Mouse (Mus musculus): Measurements from ENCODE around the gene Prkaa1. TPM values are rescaled to one million over a fixed set of nuclear protein-coding genes. Genes with fewer than 3 reads are reported as not detected.

Prkaa1 gene
- polyA plus RNA-seq (2015; fragmentation: Nextera tagmentation; extraction: Ambion mirVana), result 23.1 and 24.9 TPM in 2 replicates

DNA sequence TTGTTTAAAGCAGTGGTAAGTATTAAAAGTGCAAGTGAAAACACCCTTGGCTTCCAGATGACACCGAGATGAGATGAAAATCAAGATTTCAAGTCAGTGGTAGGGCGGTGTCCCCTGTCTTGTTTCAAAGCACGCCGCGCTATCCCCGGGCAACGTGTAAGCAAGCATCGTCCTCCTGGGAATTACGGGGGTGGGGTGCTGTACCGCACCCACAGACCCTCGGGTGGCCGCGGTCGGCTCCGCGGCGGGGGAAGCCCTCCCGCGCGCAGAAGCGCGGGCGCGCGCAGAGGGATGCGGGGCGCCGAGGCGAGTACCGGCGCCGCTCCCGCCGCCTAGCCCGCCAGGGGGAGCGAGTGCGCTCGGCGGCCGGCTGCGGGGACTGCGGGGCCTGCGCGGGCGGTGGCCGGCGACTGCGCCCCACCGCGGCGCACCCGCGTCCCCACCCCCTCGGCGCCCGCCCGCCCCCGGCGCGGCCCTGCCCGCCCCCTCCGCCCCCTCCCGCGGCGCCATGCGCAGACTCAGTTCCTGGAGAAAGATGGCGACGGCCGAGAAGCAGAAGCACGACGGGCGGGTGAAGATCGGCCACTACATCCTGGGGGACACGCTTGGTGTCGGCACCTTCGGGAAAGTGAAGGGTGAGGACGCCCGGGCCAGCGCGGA, at the start of gene Prkaa1:
Gene Prkaa1 (plus strand): TSS at position 501 of the 660 bp plus-strand sequence.
- Histone ChIP-seq H3K4me2 (ENCODE audit: low read depth, low read length) (peak within 1 kb of the TSS; percentile 78), H3K4me3 (ENCODE audit: low read length) (peak within 1 kb of the TSS; percentile 96), H3K4me1 (ENCODE audit: control insufficient read depth, insufficient read depth, low read length) (peaks cover 18% of the 10 kb centered on the region), H3K9me3 (ENCODE audit: control insufficient read depth, low read length) (no peaks in the 10 kb centered on the region), H3K36me3 (ENCODE audit: control insufficient read depth, insufficient read depth, low read length) (no peaks in the 10 kb centered on the region), H3K27ac (ENCODE audit: low read length) (peak within 1 kb of the TSS; percentile 90), H3K9ac (ENCODE audit: low read depth, low read length) (peak within 1 kb of the TSS; percentile 94), H3K27me3 (replicated peaks; ENCODE audit: control insufficient read depth, insufficient read depth, low read length) (no peaks in the 10 kb centered on the region)
- WGBS, result under 1% methylated on average over 69 of the region's 80 CpGs
- peak; percentile 91 for ATAC-seq

- no peak for ATAC-seq
- WGBS, result 71% methylated on average over 11 of the region's 11 CpGs
These were observed 47.9 kb upstream of the Prkaa1 start for GRCm38 (mm10) chr15:5095534-5096301.

GRCm38 (mm10) chr15:5097376-5097775, 46.3 kb upstream of the Prkaa1 start:
- Histone ChIP-seq H3K4me2 (ENCODE audit: low read depth, low read length) (no peak overlapping the region), H3K27ac (ENCODE audit: low read length) (no peak overlapping the region), H3K4me3 (ENCODE audit: low read length) (no peak overlapping the region), H3K9ac (ENCODE audit: low read depth, low read length) (no peak overlapping the region), H3K27me3 (replicated peaks; ENCODE audit: control insufficient read depth, insufficient read depth, low read length) (no peaks in the 10 kb centered on the region), H3K36me3 (ENCODE audit: control insufficient read depth, insufficient read depth, low read length) (peaks cover 3% of the 10 kb centered on the region; the same call in 1 of the 2 replicates), H3K4me1 (ENCODE audit: control insufficient read depth, insufficient read depth, low read length) (no peaks in the 10 kb centered on the region), H3K9me3 (ENCODE audit: control insufficient read depth, low read length) (no peaks in the 10 kb centered on the region)
- WGBS, result 92% methylated on average over 1 of the region's 1 CpGs
- ATAC-seq, result no peak

More at GRCm38 (mm10) chr15:5095534-5096301, 47.9 kb upstream of the Prkaa1 start:
- H3K9me3 ChIP-seq (ENCODE audit: control insufficient read depth, low read length), result no peaks in the 10 kb centered on the region
- H3K4me2 ChIP-seq (ENCODE audit: low read depth, low read length), result no peak overlapping the region
- H3K4me3 ChIP-seq (ENCODE audit: low read length), result no peak overlapping the region
- H3K27ac ChIP-seq (ENCODE audit: low read length), result no peak overlapping the region
- peaks cover 3% of the 10 kb centered on the region; the same call in 1 of the 2 replicates for H3K36me3 ChIP-seq (ENCODE audit: control insufficient read depth, insufficient read depth, low read length)
- H3K27me3 ChIP-seq (replicated peaks; ENCODE audit: control insufficient read depth, insufficient read depth, low read length), result no peaks in the 10 kb centered on the region
- no peaks in the 10 kb centered on the region for H3K4me1 ChIP-seq (ENCODE audit: control insufficient read depth, insufficient read depth, low read length)
- no peak overlapping the region for H3K9ac ChIP-seq (ENCODE audit: low read depth, low read length)

DNA sequence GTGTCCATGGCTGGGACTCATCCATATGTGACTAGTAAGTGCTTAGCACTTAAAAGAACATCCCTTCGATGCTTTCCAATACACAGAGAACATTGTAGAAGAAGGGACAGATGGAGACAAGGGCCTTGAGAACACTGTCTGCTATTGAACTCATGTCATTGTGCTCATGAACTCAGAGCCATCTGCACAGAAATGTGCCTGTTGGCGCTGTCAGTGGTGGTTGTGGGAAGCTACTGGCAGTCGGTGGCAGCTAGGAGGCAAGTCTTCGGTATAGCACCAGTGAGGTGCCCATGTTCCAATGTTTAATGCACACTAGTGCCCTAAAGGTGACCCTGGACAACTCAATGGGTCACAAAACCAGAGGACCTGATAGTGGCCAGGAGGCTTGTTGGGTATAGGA, 41.3 kb upstream of the Prkaa1 start:
- H3K4me2 ChIP-seq (ENCODE audit: low read depth, low read length), result no peak overlapping the region
- ATAC-seq, result no peak
- H3K36me3 ChIP-seq (ENCODE audit: control insufficient read depth, insufficient read depth, low read length), result peaks cover 3% of the 10 kb centered on the region; the same call in 1 of the 2 replicates
- 89% methylated on average over 4 of the region's 4 CpGs for WGBS
- no peaks in the 10 kb centered on the region for H3K4me1 ChIP-seq (ENCODE audit: control insufficient read depth, insufficient read depth, low read length)
- no peak overlapping the region for H3K4me3 ChIP-seq (ENCODE audit: low read length)
- H3K9ac ChIP-seq (ENCODE audit: low read depth, low read length), result no peak overlapping the region
- no peaks in the 10 kb centered on the region for H3K9me3 ChIP-seq (ENCODE audit: control insufficient read depth, low read length)
- H3K27me3 ChIP-seq (replicated peaks; ENCODE audit: control insufficient read depth, insufficient read depth, low read length), result no peaks in the 10 kb centered on the region
- no peak overlapping the region for H3K27ac ChIP-seq (ENCODE audit: low read length)

DNA sequence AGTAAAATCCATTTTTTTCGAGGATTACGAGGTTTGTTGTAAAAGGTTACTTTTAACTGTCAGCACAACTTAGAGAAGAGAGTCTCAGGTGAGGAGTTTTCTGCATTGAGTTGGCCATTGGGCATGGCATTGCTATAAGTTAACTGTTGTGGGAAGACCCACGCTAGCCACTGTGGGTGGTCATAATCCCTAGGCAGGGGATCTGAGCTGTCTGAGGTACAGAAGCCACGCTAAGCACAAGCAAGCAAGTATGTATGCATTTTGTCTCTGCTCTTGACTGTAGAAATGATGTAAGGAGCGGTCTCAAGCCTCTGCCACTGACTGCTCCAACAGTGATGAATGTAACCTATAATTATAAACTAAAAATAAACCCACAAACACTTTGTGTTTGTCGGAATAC, 37.8 kb upstream of the Prkaa1 start:
- WGBS, result 78% methylated on average over 6 of the region's 6 CpGs
- no peaks in the 10 kb centered on the region for H3K27me3 ChIP-seq (replicated peaks; ENCODE audit: control insufficient read depth, insufficient read depth, low read length)
- no peak overlapping the region for H3K4me3 ChIP-seq (ENCODE audit: low read length)
- H3K36me3 ChIP-seq (ENCODE audit: control insufficient read depth, insufficient read depth, low read length), result no peaks in the 10 kb centered on the region
- no peaks in the 10 kb centered on the region for H3K9me3 ChIP-seq (ENCODE audit: control insufficient read depth, low read length)
- H3K9ac ChIP-seq (ENCODE audit: low read depth, low read length), result no peak overlapping the region
- H3K4me1 ChIP-seq (ENCODE audit: control insufficient read depth, insufficient read depth, low read length), result no peaks in the 10 kb centered on the region
- ATAC-seq, result no peak
- H3K4me2 ChIP-seq (ENCODE audit: low read depth, low read length), result no peak overlapping the region
- H3K27ac ChIP-seq (ENCODE audit: low read length), result no peak overlapping the region

DNA sequence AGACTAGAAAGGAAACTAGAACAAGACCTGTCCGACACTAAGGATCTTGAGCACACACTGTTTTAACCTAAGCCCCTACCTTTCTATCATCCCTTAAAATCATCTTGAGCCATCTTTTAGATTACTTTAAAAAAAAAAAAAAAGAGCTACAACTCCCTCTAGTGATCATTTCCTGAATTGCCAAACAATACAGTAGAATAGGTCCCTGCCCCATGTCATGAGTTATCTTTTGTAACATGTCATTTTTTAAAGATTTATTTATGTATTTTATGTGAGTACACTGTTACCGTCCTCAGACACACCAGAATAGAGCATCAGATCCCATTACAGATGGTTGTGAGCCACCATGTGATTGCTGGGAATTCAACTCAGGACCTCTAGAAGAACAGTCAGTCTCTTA, 37.4 kb upstream of the Prkaa1 start:
- ATAC-seq, result peak; percentile 31; the same call in 1 of the 2 replicates
- Histone ChIP-seq H3K4me1 (ENCODE audit: control insufficient read depth, insufficient read depth, low read length) (no peaks in the 10 kb centered on the region), H3K27me3 (replicated peaks; ENCODE audit: control insufficient read depth, insufficient read depth, low read length) (no peaks in the 10 kb centered on the region), H3K4me2 (ENCODE audit: low read depth, low read length) (no peak overlapping the region), H3K4me3 (ENCODE audit: low read length) (no peak overlapping the region), H3K27ac (ENCODE audit: low read length) (no peak overlapping the region), H3K36me3 (ENCODE audit: control insufficient read depth, insufficient read depth, low read length) (no peaks in the 10 kb centered on the region), H3K9me3 (ENCODE audit: control insufficient read depth, low read length) (no peaks in the 10 kb centered on the region), H3K9ac (ENCODE audit: low read depth, low read length) (no peak overlapping the region)
- WGBS, result 52% methylated on average over 2 of the region's 2 CpGs

DNA sequence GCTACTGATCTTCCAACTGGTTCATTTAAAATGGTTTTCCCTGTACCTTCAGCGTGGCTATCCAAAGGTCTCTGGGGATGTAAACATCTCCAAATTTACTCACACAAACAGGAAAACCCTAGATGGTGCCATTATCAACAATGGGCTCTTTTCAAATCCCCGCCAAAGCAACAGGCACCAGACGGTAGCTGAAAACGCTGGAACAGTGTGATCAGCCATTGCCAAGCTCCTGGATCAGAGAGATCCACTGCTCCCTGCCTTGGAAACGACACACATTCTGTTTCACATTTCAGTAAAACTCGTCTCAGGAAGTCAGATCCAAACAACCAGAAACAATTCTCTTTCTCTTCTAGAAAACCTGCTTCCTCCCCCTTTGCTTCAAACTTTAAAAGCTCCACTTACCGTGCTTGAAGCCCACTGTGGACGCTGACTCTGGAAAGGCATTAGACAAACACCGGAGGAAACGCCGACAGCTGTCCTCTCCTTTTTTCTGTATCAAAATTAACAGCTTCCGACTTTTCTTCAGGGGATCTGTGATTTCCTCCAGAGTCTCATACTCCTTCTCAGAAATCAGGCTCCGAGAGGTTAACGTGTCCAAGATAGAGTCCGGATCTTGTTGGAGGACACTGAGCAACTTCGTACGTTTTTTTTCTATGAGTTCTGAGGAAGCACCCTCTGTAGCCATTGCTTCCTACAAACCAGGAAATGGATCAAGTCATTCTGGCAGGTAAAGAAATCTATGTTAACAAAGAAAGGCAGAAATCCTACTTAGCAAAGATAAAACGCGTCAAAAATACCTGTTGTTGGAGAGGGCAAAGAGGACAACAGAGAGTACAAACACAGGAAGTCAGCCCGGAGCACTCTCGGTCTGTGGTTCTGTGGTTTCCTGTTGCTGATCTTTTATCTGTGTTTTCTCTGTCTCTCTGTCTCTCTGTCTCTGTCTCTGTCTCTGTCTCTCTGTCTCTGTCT, 35.7 kb upstream of the Prkaa1 start, which contains the start of gene Card6:
Gene Card6 (minus strand): TSS at position 854 of the 969 bp plus-strand sequence.
- H3K4me1 ChIP-seq (ENCODE audit: control insufficient read depth, insufficient read depth, low read length), result no peaks in the 10 kb centered on the region
- H3K4me3 ChIP-seq (ENCODE audit: low read length), result peak within 1 kb of the TSS; percentile 35
- ATAC-seq, result no peak; the same call in 1 of the 2 replicates
- WGBS, result 43% methylated on average over 21 of the region's 21 CpGs
- H3K27ac ChIP-seq (ENCODE audit: low read length), result peak within 1 kb of the TSS; percentile 43
- no peaks in the 10 kb centered on the region for H3K27me3 ChIP-seq (replicated peaks; ENCODE audit: control insufficient read depth, insufficient read depth, low read length)
- no peaks in the 10 kb centered on the region for H3K9me3 ChIP-seq (ENCODE audit: control insufficient read depth, low read length)
- peak within 1 kb of the TSS; percentile 26 for H3K9ac ChIP-seq (ENCODE audit: low read depth, low read length)
- H3K36me3 ChIP-seq (ENCODE audit: control insufficient read depth, insufficient read depth, low read length), result no peaks in the 10 kb centered on the region
- peak within 1 kb of the TSS; percentile 42 for H3K4me2 ChIP-seq (ENCODE audit: low read depth, low read length)

GRCm38 (mm10) chr15:5108655-5109040, 35.0 kb upstream of the Prkaa1 start:
- Histone ChIP-seq H3K36me3 (ENCODE audit: control insufficient read depth, insufficient read depth, low read length) (no peaks in the 10 kb centered on the region), H3K9me3 (ENCODE audit: control insufficient read depth, low read length) (no peaks in the 10 kb centered on the region), H3K4me2 (ENCODE audit: low read depth, low read length) (0 out of 2 replicates have a peak overlapping the region, but pooled peaks have one; percentile 42), H3K4me1 (ENCODE audit: control insufficient read depth, insufficient read depth, low read length) (no peaks in the 10 kb centered on the region), H3K4me3 (ENCODE audit: low read length) (no peak overlapping the region), H3K9ac (ENCODE audit: low read depth, low read length) (peak overlapping the region; percentile 26; the same call in 1 of the 2 replicates), H3K27ac (ENCODE audit: low read length) (no peak overlapping the region), H3K27me3 (replicated peaks; ENCODE audit: control insufficient read depth, insufficient read depth, low read length) (no peaks in the 10 kb centered on the region)
- WGBS, result 82% methylated on average over 3 of the region's 3 CpGs
- 0 out of 2 replicates have a peak, but pooled peaks have one; percentile 32 for ATAC-seq

Measured in intestine, embryonic 16.5 days (tissue).